Mouse (Mus musculus): ENCODE measurements around the gene Tmem178b.

GRCm38 (mm10) chr6:40091250-40091651, 218.2 kb downstream of the Tmem178b start:
- TF ChIP-seq CTCF (IDR thresholded peaks at IDR 0.05; ENCODE audit: low read depth) (no peak), EP300 (IDR thresholded peaks at IDR 0.05; ENCODE audit: low read depth) (no peak)
